Mouse (Mus musculus) CH12.LX (cell line): ENCODE measurements at regions not wholly inside any gene's neighbourhood (a gene's known extent, or its start where the extent isn't known, plus 50 kb on each side); places are given as distances from the start of the nearest gene placed in this dataset.

Experiments used
- DNase-seq: peaks from one replicate; pipeline ENCODE4 v3.0.0-alpha.2; 2013; ENCODE audit errors: extremely low read depth
- H3K27ac ChIP-seq: 2 replicates; pipeline ENCODE4 v1.5.1; 2012; ENCODE audit warnings: low read depth, mild to moderate bottlenecking, control low read depth, moderate library complexity; ENCODE audit not compliant: insufficient read depth
- H3K27me3 ChIP-seq: replicated peaks from 2 replicates; pipeline ENCODE3; 2012; ENCODE audit warnings: inconsistent platforms
- H3K36me3 ChIP-seq, 2 experiments: replicated peaks in 1 of 2; 2 replicates each; pipeline versions ENCODE3 to v1.6.1; 2012; ENCODE audit warnings: inconsistent platforms in 1 of 2, low read length in 1 of 2, mild to moderate bottlenecking in 1 of 2, mixed read lengths in 1 of 2, moderate library complexity in 1 of 2; ENCODE audit not compliant: control insufficient read depth in 1 of 2, insufficient read depth in 1 of 2
- H3K4me1 ChIP-seq, 2 experiments: 2 replicates each; pipeline ENCODE4 v1.6.1; 2012; ENCODE audit warnings: inconsistent platforms in 1 of 2, moderate library complexity in 1 of 2; ENCODE audit not compliant: insufficient read depth in 2 of 2, control insufficient read depth in 1 of 2
- H3K4me2 ChIP-seq: 2 replicates; pipeline ENCODE4 v1.6.1; 2012; ENCODE audit warnings: low read depth, mild to moderate bottlenecking, control low read depth; ENCODE audit not compliant: poor library complexity, insufficient read depth, severe bottlenecking
- H3K4me3 ChIP-seq, 3 experiments: fragments of 150-350 bp in 1 of 3; sonication (generic) in 1 of 3; replicated peaks in 1 of 3; 2 replicates each; pipeline versions ENCODE3 to v1.5.1; 2011 to 2012; ENCODE audit warnings: low read depth in 2 of 3, low read length in 2 of 3, mild to moderate bottlenecking in 2 of 3, moderate library complexity in 2 of 3, control low read depth in 1 of 3, improper control_type of control experiment in 1 of 3, inconsistent platforms in 1 of 3, mixed read lengths in 1 of 3; ENCODE audit not compliant: poor library complexity in 1 of 3
- H3K79me2 ChIP-seq: replicated peaks from 2 replicates; pipeline ENCODE4 v1.6.1; 2012; ENCODE audit warnings: mild to moderate bottlenecking, moderate library complexity; ENCODE audit not compliant: control insufficient read depth, poor library complexity, insufficient read depth, severe bottlenecking; ENCODE audit errors: extremely low read depth
- H3K9ac ChIP-seq: 2 replicates; pipeline ENCODE4 v1.6.1; 2012; ENCODE audit warnings: low read depth, mild to moderate bottlenecking, control low read depth, moderate library complexity; ENCODE audit not compliant: insufficient read depth
- H3K9me3 ChIP-seq: replicated peaks from 2 replicates; pipeline ENCODE3; 2012; ENCODE audit warnings: low read length, inconsistent platforms, mixed read lengths
- CHD2 ChIP-seq: IDR thresholded peaks from 2 replicates; pipeline ENCODE4 v1.6.1; 2011; ENCODE audit warnings: low read length, improper control_type of control experiment
- ELF1 ChIP-seq: IDR thresholded peaks from 2 replicates; pipeline ENCODE4 v1.6.1; 2014; ENCODE audit warnings: low read depth, mild to moderate bottlenecking, inconsistent platforms, low read length, improper control_type of control experiment
- EP300 ChIP-seq: IDR thresholded peaks from 2 replicates; pipeline ENCODE4 v1.6.1; 2011; ENCODE audit warnings: low read length, improper control_type of control experiment
- ETS1 ChIP-seq: conservative IDR thresholded peaks from 2 replicates; pipeline ENCODE4 v1.6.1; 2012; ENCODE audit warnings: low read depth, mild to moderate bottlenecking, inconsistent platforms, low read length, improper control_type of control experiment, moderate library complexity
- GABPA ChIP-seq: IDR thresholded peaks from 2 replicates; pipeline ENCODE4 v1.6.1; 2012; ENCODE audit warnings: low read depth, low read length, improper control_type of control experiment, inconsistent platforms; ENCODE audit not compliant: insufficient replicate concordance
- JUN ChIP-seq: IDR thresholded peaks from 2 replicates; pipeline ENCODE4 v1.6.1; 2011; ENCODE audit warnings: low read depth, mild to moderate bottlenecking, low read length, improper control_type of control experiment, moderate library complexity; ENCODE audit not compliant: insufficient read depth
- JUND ChIP-seq: conservative IDR thresholded peaks from 2 replicates; pipeline ENCODE4 v1.6.1; 2011; ENCODE audit warnings: low read depth, low read length, improper control_type of control experiment
- MAX ChIP-seq: IDR thresholded peaks from 2 replicates; pipeline ENCODE4 v1.6.1; 2011; ENCODE audit warnings: low read length, improper control_type of control experiment
- MXI1 ChIP-seq: IDR thresholded peaks from 2 replicates; pipeline ENCODE4 v1.6.1; 2011; ENCODE audit warnings: mild to moderate bottlenecking, low read depth, low read length, improper control_type of control experiment
- MYC ChIP-seq: IDR thresholded peaks from 2 replicates; pipeline ENCODE4 v1.6.1; 2011; ENCODE audit warnings: low read depth, mild to moderate bottlenecking, improper control_type of control experiment, low read length
- NELFE ChIP-seq: IDR thresholded peaks from 2 replicates; pipeline ENCODE4 v1.6.1; 2011; ENCODE audit warnings: low read depth, low read length, improper control_type of control experiment
- PAX5 ChIP-seq: IDR thresholded peaks from 2 replicates; pipeline ENCODE4 v1.6.1; 2012; ENCODE audit warnings: low read length, inconsistent platforms, mixed read lengths
- POLR2A ChIP-seq: IDR thresholded peaks from 2 replicates; pipeline ENCODE4 v1.6.1; 2011; ENCODE audit warnings: low read depth, mild to moderate bottlenecking, improper control_type of control experiment, low read length
- RCOR1 ChIP-seq: conservative IDR thresholded peaks from 2 replicates; pipeline ENCODE4 v1.6.1; 2012; ENCODE audit warnings: low read depth, mild to moderate bottlenecking, inconsistent platforms, low read length, improper control_type of control experiment
- SIN3A ChIP-seq: IDR thresholded peaks from 2 replicates; pipeline ENCODE4 v1.6.1; 2012; ENCODE audit warnings: low read length, improper control_type of control experiment, inconsistent platforms
- SMC3 ChIP-seq: IDR thresholded peaks from 2 replicates; pipeline ENCODE4 v1.6.1; 2011; ENCODE audit warnings: low read depth, low read length, improper control_type of control experiment
- TBP ChIP-seq: conservative IDR thresholded peaks from 2 replicates; pipeline ENCODE4 v1.6.1; 2011; ENCODE audit warnings: low read depth, low read length, improper control_type of control experiment
- UBTF ChIP-seq: IDR thresholded peaks from 2 replicates; pipeline ENCODE4 v1.6.1; 2012; ENCODE audit warnings: low read depth, mild to moderate bottlenecking, inconsistent platforms, low read length, improper control_type of control experiment, moderate library complexity
- USF2 ChIP-seq: conservative IDR thresholded peaks from 2 replicates; pipeline ENCODE4 v1.6.1; 2011; ENCODE audit warnings: low read depth, low read length, improper control_type of control experiment
- ZMIZ1 ChIP-seq: IDR thresholded peaks from 2 replicates; pipeline ENCODE4 v1.6.1; 2012; ENCODE audit warnings: low read depth, mild to moderate bottlenecking, inconsistent platforms, low read length, improper control_type of control experiment
- dilution Hi-C: fragments of 300-500 bp; cut with MboI; formaldehyde crosslinking; loops from 2 replicates; pipeline ENCODE4 v1.14.3; 2020; ENCODE audit warnings: low sequenced_read_pairs; ENCODE audit not compliant: extremely low pct_unique_long_range_greater_than_20kb, extremely low pct_ligation_motif_present
- in situ Hi-C: fragments of 300-500 bp; cut with MboI; formaldehyde crosslinking; loops from 3 replicates; pipeline ENCODE4 v1.14.3; 2019; ENCODE audit warnings: low sequenced_read_pairs, low pct_ligation_motif_present, low pct_unique_long_range_greater_than_20kb, mixed read lengths

GRCm38 (mm10) chr17:62176336-62176735 lies 704.8 kb downstream of the Efna5 start:
- Histone ChIP-seq H3K4me1 (no peaks in the 10 kb centered on the region), H3K4me2 (no peak overlapping the region), H3K4me3 (no peak overlapping the region), H3K27ac (no peak overlapping the region), H3K36me3 (no peaks in the 10 kb centered on the region), H3K79me2 (no peaks in the 10 kb centered on the region), H3K9me3 (peaks cover 29% of the 10 kb centered on the region), H3K27me3 (no peaks in the 10 kb centered on the region), H3K9ac (no peak overlapping the region)
- in situ Hi-C loops (no loop called here), dilution Hi-C loops (no loop called here)
- no peak for DNase-seq
- TF ChIP-seq JUN, result no peak
- no peak for TF ChIP-seq MXI1
- no peak for TF ChIP-seq ZMIZ1
- TF ChIP-seq MAX, result no peak
- TF ChIP-seq ELF1, result no peak
- no peak for TF ChIP-seq USF2
- no peak for TF ChIP-seq PAX5
- no peak for TF ChIP-seq TBP
- TF ChIP-seq UBTF, result no peak
- TF ChIP-seq GABPA, result no peak
- no peak for TF ChIP-seq SMC3
- no peak for TF ChIP-seq NELFE
- no peak for TF ChIP-seq MYC
- no peak for TF ChIP-seq JUND

GRCm38 (mm10) chr17:62172305-62172704 lies 708.8 kb downstream of the Efna5 start:
- Histone ChIP-seq H3K27me3 (no peaks in the 10 kb centered on the region), H3K79me2 (no peaks in the 10 kb centered on the region), H3K27ac (no peak overlapping the region), H3K4me3 (no peak overlapping the region), H3K36me3 (no peaks in the 10 kb centered on the region), H3K4me2 (no peak overlapping the region), H3K9me3 (peaks cover 22% of the 10 kb centered on the region), H3K9ac (no peak overlapping the region), H3K4me1 (no peaks in the 10 kb centered on the region)
- TF ChIP-seq MXI1, result no peak
- no peak for TF ChIP-seq CHD2
- TF ChIP-seq PAX5, result no peak
- TF ChIP-seq ETS1, result no peak
- no peak for TF ChIP-seq EP300
- TF ChIP-seq MAX, result no peak
- no peak for TF ChIP-seq NELFE
- no peak for TF ChIP-seq SIN3A
- TF ChIP-seq RCOR1, result no peak
- TF ChIP-seq POLR2A, result no peak
- dilution Hi-C loops, result no loop called here
- no peak for DNase-seq
- in situ Hi-C loops, result no loop called here
